Mouse (Mus musculus) layer of hippocampus, postnatal 25 days (tissue): Measurements from ENCODE around the gene Tmem131. TPM values are rescaled to one million over a fixed set of nuclear protein-coding genes. Genes with fewer than 3 reads are reported as not detected.
"Not testable (repeated sequence)": the region's sequence is repeated elsewhere in the genome, so short reads cannot be mapped to it uniquely, and the experiment has no call there.

ENCODE experiments used
- DNase-seq, 2 experiments: peaks; one replicate each; pipeline ENCODE4 v3.0.0; 2022; ENCODE audit warnings: mixed read lengths in 2 of 2, low spot score in 1 of 2; ENCODE audit errors: extremely low spot score in 1 of 2
- total RNA-seq, 2 experiments: library from RNA; stranded (reverse); gene quantifications; 2 replicates each; pipeline ENCODE4 v1.2.3; 2021

Tmem131 gene
- total RNA-seq, 2 experiments from 2014 or later, result 48.4 to 61.9 TPM

- DNase-seq, result no peak
Observed at GRCm38 (mm10) chr1:36921614-36922393, 21.7 kb downstream of the Tmem131 start.

DNA sequence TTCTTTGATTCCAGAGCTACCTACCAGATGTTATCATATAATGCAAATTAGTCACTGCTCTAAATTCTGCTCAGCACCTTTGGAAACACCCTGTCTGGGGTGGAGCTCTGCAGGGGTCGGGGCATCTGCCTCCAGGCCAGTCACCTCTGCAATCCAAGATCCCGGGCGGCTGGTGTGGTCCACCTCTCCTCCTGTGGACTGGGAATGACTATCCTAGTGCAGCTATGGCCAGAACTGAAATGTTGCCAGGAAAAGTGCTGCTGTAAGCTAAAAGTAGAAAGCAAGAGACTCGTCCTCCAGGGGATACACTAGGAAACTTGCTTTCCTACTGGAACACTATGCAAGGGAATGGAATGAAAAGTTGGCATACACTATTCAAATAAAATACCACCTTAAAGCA is 22.7 kb downstream of the Tmem131 start:
- no peak for DNase-seq

GRCm38 (mm10) chr1:36920154-36920716 is 23.2 kb downstream of the Tmem131 start:
- no peak for DNase-seq

DNA sequence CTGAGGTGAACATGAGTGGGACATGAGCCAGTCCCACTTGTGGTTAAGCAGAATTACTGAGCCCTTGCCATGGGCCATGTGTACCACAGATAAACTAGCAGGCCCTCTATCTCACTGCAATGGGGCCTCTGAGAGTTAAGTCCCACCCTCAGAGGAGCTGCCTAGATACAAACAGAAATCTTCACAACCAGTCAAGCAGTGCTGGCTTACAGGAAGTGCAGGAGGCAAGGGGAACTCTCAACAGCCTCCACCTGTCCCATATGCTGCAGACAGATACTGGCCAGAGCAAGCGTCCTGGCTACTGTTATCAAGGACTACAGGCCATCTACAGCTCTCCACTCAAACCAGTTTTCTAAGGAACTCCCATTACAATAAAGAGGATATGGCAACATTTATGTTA is 23.7 kb downstream of the Tmem131 start:
- no peak for DNase-seq

DNA sequence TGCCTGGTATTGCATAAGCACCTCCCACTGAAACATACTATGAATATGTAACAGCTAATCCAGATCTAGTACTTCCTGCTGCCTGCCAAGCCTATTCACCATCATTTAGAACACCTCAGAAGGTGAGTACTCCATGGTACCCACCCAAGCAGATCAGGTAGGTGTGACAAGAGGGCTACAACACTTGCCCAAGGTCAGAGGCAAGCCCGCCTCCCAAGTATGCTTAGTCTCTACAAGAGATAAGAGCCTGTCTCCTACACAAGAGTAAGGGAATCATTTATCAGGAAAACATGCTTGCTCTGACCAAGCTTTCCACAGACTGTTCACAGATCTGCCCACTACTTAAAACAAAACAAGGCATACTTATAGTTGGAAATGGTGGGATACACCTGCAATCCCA is 26.0 kb downstream of the Tmem131 start:
- no peak for DNase-seq

- no peak for DNase-seq
Observed at GRCm38 (mm10) chr1:36915200-36915580, 28.3 kb downstream of the Tmem131 start.

GRCm38 (mm10) chr1:36914455-36915199 is 28.8 kb downstream of the Tmem131 start:
- no peak for DNase-seq

DNA sequence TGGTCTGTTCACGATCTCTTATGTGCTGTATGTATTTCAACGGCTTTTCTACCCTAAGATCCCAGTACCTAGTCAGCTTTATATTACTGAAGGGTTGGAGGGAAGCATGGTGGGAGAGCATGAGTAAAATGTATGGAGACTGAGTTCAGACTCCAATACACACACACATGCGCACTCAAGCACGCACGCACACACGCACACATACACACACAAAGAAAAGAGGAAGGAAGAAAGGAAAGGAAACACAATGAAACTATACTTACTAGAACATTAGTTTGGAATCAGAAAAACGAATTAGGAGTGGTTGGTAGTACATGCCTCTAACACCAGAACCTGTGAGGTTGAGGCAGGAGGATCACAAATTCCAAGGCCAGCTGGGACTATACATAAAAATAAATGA is 29.7 kb downstream of the Tmem131 start:
- DNase-seq, result no peak

DNA sequence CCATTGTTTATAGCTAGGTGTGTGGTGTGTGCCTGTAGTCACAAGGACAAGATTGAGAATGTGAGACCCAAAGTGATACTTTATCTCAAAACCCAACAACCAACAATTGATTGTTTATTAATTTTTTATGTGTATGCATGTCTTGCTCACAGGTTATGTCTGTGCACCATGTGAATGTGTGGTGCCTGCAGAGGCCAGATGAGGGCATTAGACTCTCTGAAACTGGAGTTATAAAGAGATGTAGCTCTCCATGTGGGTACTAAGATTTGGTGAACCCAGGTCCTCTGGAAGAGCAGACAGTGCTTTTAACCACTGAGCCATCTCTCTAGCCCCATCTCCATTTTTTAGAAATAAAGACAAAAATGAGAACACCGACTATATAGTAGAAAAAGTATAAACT is 31.2 kb downstream of the Tmem131 start:
- DNase-seq, result no peak

DNA sequence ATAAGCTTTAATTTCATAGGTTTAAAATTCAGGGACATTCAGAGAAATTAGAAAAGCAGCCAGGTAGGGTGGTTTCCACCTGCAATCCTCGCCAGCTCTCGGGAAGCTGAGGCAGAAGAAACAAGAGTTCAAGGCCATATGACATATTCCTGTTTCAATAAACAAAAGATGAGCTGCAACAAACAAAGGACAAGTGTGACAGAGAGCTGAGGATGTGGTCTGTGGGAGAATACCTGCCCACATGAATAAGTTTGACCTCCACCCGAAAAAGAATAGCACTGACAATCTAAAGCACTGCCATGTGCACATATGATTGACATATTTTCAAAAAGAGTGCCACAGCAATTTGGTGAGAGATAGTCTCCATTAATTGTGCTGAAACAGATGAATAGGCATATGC is 31.9 kb downstream of the Tmem131 start:
- no peak for DNase-seq

DNA sequence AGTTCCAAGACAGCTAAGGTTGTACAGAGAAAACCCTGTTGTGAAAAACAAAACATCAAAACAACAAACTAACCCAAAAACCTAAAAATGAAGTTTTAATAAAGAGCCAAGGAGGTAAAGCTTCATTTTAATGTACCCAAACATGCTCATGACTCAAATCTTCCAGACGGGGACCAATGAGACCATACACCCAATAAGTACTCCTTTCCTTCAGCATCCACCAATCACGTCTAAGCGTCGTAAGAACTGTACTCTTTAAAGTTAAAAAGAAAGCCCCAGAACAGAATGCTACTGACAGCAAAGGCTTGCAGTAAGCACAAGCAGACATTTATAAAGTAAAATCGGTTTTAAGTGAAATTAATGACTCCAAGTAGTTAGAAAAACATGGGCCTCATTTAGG is 33.1 kb downstream of the Tmem131 start:
- DNase-seq, result no peak

DNA sequence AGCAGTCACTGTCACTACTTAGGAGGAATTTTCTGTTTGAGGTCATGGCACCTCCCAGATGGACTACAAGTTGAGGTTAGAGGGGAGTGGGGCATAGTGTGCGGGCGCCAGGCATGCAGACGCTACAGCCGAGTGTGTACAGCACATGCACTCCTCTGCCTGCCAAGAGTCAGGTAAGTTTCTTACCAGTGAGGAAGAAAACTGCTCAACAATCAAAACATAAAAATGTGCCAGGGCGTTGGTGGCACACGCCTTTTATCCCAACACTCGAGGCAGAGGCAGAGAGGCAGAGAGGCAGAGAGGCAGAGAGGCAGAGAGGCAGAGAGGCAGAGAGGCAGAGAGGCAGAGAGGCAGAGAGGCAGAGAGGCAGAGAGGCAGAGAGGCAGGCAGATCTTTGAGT is 33.5 kb downstream of the Tmem131 start:
- not testable (repeated sequence) for DNase-seq

- no peak for DNase-seq
Observed at GRCm38 (mm10) chr1:36905216-36905615, 38.2 kb downstream of the Tmem131 start.

GRCm38 (mm10) chr1:36904489-36904888 is 39.0 kb downstream of the Tmem131 start:
- no peak for DNase-seq

DNA sequence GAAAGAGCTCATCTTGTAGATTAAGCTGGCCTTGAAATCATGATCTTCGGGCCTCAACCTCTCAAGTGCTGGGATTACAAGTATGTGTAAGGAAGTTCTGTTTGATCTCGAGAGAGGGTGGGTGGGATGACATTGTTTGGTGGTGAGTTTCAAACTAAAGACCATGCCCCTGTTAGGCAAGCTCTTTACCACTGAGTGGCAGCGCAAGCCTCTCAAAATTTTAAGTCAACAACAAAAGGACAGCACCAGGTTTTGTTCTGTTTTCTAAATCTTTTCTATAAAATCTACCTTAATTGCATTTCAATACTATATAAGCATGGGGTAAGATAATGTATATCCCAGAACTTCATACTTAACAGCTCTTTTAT is 39.4 kb downstream of the Tmem131 start:
- no peak for DNase-seq

DNA sequence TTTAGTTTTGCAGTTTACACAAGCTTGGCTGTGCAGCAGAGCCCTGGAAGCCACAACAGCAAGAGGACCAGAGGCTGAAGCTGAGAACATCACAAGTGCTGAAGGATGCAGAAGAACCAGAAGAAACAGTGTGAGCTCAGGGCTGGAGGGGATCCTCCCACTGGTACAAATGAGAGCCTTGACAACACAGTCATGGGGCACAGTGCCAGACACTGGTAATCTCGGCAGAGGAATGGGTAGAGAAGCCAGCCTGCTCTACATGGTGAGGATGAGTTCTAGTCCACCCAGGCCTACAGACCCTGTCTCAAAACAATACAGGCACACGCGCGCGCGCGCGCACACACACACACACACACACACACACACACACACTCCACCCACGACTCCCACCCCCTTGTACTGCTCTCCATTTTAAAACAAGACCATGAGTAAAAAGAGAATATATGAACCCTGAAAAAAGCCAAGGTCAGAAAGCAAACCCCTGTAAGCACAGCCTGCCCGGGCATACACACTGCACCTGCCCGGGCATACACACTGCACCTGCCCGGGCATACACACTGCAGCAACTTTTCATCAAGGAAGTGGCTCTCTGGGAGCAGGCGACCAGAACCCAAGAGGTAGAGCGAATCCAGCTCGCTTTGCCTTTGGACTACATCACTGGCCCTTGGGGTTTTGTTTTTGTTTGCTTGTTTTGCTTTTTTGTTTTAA is 39.9 kb downstream of the Tmem131 start:
- peak in 1 of 2 experiments; percentile 41 for DNase-seq

GRCm38 (mm10) chr1:36902533-36903315 is 40.7 kb downstream of the Tmem131 start:
- DNase-seq, result no peak

DNA sequence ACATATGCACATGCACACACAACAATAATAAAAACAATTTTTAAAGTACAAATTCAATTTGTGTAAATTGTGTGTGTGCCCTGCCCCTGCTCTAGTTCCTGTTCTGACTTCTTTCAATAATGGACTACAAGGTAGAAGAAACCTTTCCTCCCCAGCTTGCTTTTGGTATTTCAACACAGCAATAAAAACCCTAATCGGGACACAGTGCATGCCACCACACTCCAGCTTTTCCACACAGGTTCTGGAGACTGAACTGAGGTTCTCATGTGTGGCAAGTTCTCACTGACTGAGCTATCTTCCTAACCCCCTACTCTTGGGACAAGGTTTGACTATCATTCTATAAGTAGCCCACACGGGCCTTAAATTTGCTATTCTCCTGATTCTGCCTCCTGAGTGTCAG is 43.8 kb downstream of the Tmem131 start:
- no peak for DNase-seq

DNA sequence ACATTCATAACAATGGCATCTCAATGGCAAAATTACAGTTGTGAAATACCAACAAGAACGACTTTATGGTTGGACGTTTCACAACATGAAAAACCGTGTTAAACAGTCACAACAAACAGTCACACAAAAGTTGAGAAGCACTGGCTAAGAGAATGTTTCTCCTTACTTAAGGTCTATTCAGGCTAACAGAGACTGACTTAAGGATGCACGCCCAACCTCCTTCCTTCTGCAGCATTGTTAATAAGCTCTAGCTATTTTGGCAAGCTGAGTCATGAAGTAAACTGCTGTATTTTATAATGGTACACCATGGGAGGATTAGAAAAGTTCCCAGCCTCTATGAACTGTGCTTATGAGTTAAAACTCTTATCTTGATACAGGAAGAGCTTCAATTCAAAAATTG is 47.0 kb downstream of the Tmem131 start:
- DNase-seq, result no peak

DNA sequence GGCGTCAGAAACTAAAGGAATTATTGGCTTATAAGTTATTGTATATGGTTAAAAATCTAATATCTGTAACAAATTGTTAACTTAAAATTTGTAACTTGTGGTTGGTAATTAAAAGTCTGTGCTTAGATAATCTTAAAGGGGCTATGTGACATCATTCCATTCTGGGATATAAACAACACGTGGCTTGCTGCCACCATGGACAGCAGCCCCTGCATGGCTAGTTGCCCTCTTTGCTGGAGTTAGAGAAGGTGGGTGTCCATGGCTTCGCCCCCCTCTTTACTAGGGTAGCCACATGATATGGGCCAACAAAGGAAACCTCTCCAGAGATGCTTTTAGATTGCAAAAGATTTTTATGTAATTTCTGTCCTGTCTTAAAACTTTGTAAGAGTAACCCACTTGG is 48.0 kb downstream of the Tmem131 start:
- DNase-seq, result no peak
